Mouse (Mus musculus): ENCODE measurements around the gene Ambp. TPM values are rescaled to one million over a fixed set of nuclear protein-coding genes. Genes with fewer than 3 reads are reported as not detected.
A peak's percentile ranks its signal among the peaks of the same experiment; 100 is the strongest.

Ambp gene
- total RNA-seq (2021): not detected

DNA sequence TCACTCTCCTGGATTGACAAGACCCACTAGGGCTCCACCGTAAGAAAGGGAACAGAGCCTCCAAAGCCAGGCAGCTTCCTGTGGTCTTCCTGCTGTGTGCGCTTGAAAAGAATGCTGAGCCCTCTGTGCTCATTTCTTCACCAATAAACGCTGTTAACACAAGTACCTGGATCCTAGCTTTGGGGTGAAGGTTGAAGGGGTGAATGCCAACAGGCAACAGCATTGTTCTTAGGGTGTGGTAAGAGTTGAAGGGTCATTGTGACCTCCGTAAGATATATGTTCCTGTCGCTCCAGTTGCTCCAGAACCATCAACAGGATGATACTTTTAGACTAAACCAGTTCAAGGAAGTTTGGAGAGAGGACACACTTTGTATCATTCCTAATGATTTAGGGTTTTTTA, at the start of gene Ambp:
Ambp (minus strand) TSS at position 101 of the 400 bp plus-strand sequence.
- no peak for DNase-seq
- intact Hi-C loops (cut with DNase I): no loop called here

- intact Hi-C loops (cut with DNase I): no loop called here
- DNase-seq: no peak
These were observed 49.3 kb upstream of the Ambp start for GRCm38 (mm10) chr4:63203874-63204273.

GRCm38 (mm10) chr4:63199366-63199765, 44.8 kb upstream of the Ambp start:
- DNase-seq: no peak
- intact Hi-C loops (cut with DNase I): no loop called here

- intact Hi-C loops (cut with DNase I): no loop called here
- DNase-seq: no peak
These were observed 39.8 kb upstream of the Ambp start for GRCm38 (mm10) chr4:63194366-63194765.

DNA sequence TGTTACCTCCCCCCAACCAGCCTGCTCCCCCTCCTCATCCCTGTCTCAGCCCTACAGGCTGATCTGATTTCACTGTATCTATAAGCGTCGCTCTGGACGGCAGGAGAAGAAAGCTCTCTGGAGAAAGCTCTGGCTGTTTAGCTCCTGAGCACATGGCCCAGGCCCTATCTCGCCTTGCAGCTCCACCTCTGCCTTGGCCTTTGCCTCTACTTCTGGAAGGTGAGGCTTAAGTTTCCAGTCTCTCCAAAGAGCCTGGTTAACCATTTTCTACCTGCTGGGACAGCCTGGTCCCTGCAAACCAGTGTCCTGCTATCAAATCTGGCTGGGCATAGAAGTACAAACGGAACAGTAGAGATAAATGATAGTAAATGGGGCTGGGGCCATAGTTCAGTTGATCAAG, 37.0 kb upstream of the Ambp start:
- no peak for DNase-seq
- intact Hi-C loops (cut with DNase I): no loop called here

DNA sequence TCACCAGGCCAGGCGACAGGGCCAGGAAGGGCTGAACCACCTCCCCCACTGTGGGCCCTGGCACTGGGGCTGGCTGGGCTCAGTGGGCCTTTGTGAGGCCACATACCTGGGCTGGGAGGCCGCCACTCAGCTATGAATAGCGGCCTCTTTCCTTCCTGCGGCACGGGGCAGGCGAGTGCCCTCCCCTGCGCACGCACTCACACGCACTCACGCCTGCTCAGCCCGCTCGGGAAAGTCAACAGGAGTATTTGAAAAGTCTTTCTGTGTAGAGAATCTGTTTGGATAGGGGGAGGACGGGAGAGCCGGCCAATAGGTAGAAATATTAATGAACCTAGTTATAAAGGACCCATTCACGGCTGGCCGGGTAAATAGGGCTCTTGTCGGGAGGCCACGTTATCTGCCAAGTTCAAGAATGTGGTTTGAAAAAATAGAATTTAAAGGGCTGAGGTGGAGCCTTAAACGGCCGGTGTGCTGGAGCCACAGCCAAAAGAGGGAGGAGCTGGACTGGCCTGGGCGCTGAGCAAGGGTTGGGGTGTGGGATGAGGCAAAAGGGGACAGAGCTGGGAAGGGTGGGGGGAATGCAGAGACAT, 31.8 kb upstream of the Ambp start:
- no peak for DNase-seq
- intact Hi-C loops (cut with DNase I): no loop called here

DNA sequence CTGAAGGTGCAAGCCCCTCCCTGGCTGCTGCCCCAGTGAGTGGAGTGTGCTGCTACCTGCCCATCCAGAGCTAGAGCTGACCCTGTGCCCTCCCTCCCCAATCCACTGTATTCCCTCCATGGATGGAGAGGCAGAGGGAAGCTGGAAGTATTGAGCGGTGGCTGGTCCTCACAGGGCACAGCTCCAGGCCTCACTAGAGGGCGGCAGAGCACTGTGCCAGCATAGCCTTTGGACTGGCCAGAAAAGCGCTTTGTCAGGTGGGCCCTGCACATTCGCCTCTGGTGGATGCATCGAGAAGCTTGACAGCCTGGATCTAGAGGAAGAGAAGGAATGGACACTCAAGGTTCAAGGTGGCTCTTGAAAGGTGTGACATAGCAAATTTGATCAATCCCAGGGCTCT, 27.0 kb upstream of the Ambp start:
- intact Hi-C loops (cut with DNase I): loop anchor here (1.0 kb wide), 1 partner anchor 138 kb away; no protein-coding TSS in a partner anchor
- peak; percentile 46 to 59 for DNase-seq

DNA sequence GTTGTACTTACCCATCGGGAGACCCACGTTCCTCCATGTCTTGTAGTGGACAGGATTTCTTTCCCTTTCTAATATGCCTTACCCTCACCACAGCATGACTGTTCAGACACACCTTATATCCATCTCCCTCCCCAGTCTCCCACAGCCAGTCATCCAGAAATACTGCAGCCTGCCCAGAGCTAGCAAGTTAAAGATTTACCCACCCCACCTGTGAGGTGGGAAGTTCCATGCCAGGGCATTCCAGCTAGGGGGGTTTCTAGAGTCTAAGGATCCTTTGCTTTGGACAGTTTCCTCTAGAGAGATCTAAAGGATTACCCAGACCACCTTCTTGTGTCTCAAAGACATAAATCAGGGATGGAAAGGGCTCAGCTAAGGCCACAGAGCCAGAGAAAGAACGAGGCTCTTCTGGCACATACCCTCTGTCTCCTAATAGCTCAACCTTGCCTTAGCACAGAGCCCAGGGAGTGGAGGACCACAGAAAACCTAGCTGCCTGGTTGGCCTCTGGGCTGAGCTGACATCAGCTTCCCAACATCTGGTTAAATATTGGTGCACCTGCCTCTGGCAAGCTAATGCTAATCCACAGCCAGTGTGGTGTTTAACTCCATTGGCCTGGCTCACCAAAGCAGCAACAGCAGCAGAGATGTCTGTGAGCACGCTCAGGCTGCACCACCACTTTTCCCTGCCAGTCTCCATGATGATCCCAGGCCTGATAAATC, 17.5 kb upstream of the Ambp start, which contains the start of gene Kif12:
Kif12 (minus strand) TSS at position 163 of the 717 bp plus-strand sequence.
- intact Hi-C loops (cut with DNase I): no loop called here
- no peak for DNase-seq

- intact Hi-C loops (cut with DNase I): no loop called here
- DNase-seq: no peak
These were observed 16.5 kb upstream of the Ambp start for GRCm38 (mm10) chr4:63171122-63171521.

DNA sequence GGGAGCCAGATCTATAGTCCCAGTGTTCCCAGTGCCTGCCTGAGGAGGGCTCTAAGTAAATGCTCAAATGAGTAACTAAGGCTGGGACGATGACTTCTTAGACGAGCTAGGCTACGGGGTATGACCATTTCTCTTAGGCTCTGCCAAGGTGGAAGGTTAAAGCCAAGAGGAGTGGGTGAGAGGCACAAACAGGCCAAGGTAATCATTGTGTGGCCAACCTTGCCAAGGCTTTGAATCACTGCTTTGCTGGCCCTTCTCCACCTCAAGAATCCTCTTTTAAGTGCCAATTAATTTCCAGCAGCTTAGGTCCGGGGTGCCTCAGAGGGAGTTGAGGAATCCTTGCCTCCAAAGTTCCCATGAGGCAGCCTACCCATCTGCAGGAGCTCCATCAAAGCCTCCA, 15.5 kb upstream of the Ambp start:
- intact Hi-C loops (cut with DNase I): no loop called here
- no peak for DNase-seq

GRCm38 (mm10) chr4:63166323-63166722, 11.7 kb upstream of the Ambp start:
- intact Hi-C loops (cut with DNase I): no loop called here
- DNase-seq: no peak

GRCm38 (mm10) chr4:63165636-63166035, 11.0 kb upstream of the Ambp start:
- intact Hi-C loops (cut with DNase I): no loop called here

DNA sequence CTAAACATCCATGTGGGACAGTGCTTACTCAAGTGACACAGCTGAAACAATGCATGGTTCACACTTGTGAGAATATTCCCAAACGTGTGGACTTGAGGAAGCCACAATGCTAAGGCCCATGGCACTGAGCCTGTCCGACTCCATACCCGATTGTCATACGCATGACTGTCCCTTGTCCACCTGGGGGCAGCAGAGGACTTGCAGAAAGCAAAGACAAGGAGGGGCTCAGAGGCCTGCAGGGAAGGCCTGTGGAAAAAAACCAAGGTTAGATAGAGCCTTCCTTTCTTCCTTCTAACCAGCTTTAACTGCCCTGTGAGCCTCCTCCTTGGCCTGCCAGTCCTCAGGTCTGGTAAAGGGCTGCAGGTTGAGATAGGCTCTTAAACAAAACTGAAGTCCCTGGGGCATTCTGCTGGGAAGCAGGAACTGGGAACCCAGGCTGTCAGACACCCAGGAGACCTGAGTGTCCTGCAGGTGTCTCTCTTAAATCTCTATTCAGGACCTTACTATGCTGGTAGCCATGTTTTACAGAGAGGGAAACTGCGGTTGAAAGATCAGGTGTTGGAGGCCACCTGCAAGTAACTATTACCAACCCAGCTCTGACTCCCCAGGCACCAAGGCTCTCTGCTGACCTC, 4.5 kb upstream of the Ambp start:
- intact Hi-C loops (cut with DNase I): loop anchor here (2.0 kb wide), 1 partner anchor 160 kb away; no protein-coding TSS in a partner anchor
- DNase-seq: peak; percentile 79 to 81

More at GRCm38 (mm10) chr4:63165636-63166035, 11.0 kb upstream of the Ambp start:
- DNase-seq: no peak

GRCm38 (mm10) chr4:63158192-63158591, 3.6 kb upstream of the Ambp start:
- intact Hi-C loops (cut with DNase I): loop anchor here (2.0 kb wide), 1 partner anchor 161 kb away; no protein-coding TSS in a partner anchor
- DNase-seq: no peak

DNA sequence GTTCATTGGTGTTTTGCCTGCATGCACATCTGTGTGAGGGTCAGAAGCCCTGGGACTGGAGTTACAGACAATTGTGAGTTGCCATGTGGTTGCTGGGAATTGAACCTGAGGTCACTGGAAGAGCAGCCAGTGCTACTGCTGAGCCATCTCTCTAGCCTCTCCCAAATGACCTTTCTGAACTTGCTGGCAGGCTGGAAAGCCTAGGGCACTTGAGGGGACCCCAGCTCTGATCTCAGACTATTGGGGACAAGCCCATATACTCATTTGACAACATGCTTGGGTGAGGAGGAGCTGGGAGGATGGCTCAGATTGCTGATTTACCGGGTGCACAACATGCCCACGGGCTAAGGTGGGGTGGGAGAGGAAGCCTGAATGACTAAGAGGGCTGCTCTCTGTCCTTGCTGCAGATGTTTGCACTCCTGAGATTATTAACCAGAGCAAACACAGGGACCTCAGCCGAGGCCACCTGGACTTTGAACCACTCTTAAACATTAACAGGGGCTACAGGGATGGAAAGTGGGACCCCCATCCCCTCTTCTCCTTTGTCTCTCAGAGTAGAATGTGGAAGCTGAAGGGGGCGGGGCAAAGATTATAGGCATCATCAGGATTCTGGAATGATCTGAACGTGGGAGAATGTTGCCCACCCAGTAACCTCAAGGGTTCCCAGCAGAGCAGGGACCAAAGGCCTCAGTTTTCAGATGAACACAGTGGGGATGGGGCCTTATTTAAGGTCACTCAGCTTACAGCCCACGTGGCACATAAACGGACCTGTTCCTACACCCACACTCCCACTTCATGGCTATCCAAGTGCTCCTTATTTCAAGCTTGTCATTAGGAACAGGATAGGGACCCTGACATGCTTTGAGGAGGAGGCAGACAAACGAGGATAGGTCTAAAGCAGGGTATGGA, 2.4 kb upstream of the Ambp start:
- intact Hi-C loops (cut with DNase I): no loop called here
- DNase-seq: no peak

GRCm38 (mm10) chr4:63155596-63155995, 997 bp upstream of the Ambp start:
- intact Hi-C loops (cut with DNase I): no loop called here
- DNase-seq: no peak

DNA sequence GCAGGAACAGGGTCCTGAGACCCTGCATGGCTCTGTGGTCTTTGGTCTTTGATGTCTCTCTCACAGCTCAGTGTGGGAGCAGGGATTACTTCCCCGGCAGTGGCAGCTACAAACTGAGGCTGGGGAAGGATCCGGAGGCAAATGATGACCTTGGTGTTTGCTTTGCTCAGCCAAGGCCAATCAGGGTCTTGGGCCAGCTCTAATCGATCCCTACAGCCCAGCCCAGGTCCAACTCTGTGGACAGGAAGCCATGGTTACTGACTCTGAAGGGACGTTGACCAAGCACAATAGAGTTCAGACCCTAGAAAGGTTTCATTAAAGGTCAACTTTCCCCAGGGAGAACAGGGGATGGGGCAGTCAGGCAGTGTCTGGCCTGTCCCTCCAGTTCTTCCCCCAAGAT, 571 bp downstream of the Ambp start:
- no peak for DNase-seq
- intact Hi-C loops (cut with DNase I): no loop called here

- DNase-seq: no peak
- intact Hi-C loops (cut with DNase I): no loop called here
These were observed 3.5 kb downstream of the Ambp start for GRCm38 (mm10) chr4:63151127-63151526.

DNA sequence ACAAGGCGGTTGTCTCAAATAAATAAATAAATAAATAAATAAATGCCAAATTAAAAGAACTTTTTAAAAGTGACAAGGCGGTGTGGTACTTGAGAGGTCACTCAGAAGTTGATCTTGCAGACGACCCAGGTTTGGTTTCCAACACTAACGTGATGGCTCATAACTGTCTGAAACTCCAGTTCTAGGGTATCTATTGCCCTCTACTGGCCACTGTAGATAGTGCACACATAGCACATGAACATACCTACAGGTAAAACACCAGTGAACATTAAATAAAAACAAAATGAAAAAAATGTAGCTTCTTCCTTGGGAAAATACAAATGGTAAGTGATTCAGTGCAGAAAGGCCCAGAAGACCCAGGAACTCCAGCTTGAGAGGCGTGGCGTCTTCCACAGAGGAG, 7.3 kb downstream of the Ambp start:
- no peak for DNase-seq
- intact Hi-C loops (cut with DNase I): no loop called here

DNA sequence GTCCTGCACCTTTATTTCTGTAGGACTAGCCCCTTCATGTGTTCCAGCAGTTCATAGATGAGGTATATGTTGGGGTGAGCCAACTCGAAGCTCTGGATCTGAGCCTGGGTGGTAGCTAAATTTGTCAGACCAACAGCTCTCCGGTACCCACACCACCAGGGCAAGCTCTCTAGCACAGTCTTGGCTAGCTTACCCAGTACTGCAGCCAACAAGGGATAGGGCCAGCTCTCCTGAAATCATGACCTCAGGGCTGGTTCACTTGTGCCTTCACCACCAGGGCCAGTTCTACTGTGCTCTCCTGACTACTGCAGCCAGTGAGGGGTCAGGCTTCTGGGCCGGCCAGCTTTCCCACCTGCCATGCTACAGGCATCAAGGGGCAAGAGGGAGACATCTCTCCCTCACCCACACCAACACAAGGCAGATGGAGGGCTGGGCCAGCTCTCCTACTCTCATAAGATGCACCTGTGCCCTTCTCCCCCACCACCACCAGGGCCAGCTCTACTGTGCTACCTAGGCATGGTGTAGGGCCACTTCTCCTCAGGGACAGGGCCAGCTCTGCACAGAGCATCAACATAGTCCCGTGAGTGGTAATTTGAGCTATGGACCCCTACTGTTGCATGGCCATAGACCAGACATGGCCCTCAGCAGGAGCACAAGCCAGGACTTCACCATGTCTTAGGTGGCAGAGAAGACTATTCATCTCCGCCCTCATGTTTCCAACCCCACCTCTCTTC, 24.5 kb downstream of the Ambp start:
- intact Hi-C loops (cut with DNase I): no loop called here
- DNase-seq: peak; percentile 32 to 44
